Mouse (Mus musculus): ENCODE results near the gene Spns3. TPM values are rescaled to one million over a fixed set of nuclear protein-coding genes. Genes with fewer than 3 reads are reported as not detected.

Spns3 gene
- 0.09 TPM in 1 of 2 replicates, not detected in the other for polyA plus RNA-seq (2014; fragmentation: Nextera tagmentation; extraction: Ambion mirVana)

GRCm38 (mm10) chr11:72550134-72550988 is at the start of gene Spns3:
Gene Spns3 (minus strand): TSS chr11:72550506.
- Histone ChIP-seq H3K9me3 (ENCODE audit: low read depth, low read length) (no peaks in the 10 kb centered on the region), H3K27me3 (ENCODE audit: insufficient read depth, low read length) (no peaks in the 10 kb centered on the region), H3K4me2 (no peak within 1 kb of the TSS), H3K4me1 (ENCODE audit: insufficient read depth) (no peaks in the 10 kb centered on the region), H3K27ac (ENCODE audit: low read depth) (no peak within 1 kb of the TSS), H3K9ac (no peak within 1 kb of the TSS), H3K4me3 (ENCODE audit: low read depth, low read length) (no peak within 1 kb of the TSS), H3K36me3 (ENCODE audit: insufficient read depth) (no peaks in the 10 kb centered on the region)
- WGBS: 36% methylated on average over 8 of the region's 8 CpGs
- ATAC-seq (ENCODE audit: insufficient read depth) (no peak), DNase-seq (peak; percentile 3)
- no peak for TF ChIP-seq CTCF (IDR thresholded peaks at IDR 0.05; ENCODE audit: low read depth)

- Histone ChIP-seq H3K4me3 (ENCODE audit: low read depth, low read length) (no peak overlapping the region), H3K27ac (ENCODE audit: low read depth) (no peak overlapping the region), H3K4me2 (no peak overlapping the region), H3K4me1 (ENCODE audit: insufficient read depth) (no peaks in the 10 kb centered on the region), H3K9me3 (ENCODE audit: low read depth, low read length) (no peaks in the 10 kb centered on the region), H3K9ac (no peak overlapping the region), H3K36me3 (ENCODE audit: insufficient read depth) (no peaks in the 10 kb centered on the region), H3K27me3 (ENCODE audit: insufficient read depth, low read length) (no peaks in the 10 kb centered on the region)
- ATAC-seq (ENCODE audit: insufficient read depth) (no peak), DNase-seq (no peak)
- WGBS: 79% methylated on average over 4 of the region's 4 CpGs
- TF ChIP-seq CTCF (IDR thresholded peaks at IDR 0.05; ENCODE audit: low read depth): no peak
Observed at GRCm38 (mm10) chr11:72597780-72598179, 47.5 kb upstream of the Spns3 start.

- 65% methylated on average over 2 of the region's 2 CpGs for WGBS
- H3K4me2 ChIP-seq: no peak overlapping the region
- no peaks in the 10 kb centered on the region for H3K9me3 ChIP-seq (ENCODE audit: low read depth, low read length)
- TF ChIP-seq CTCF (IDR thresholded peaks at IDR 0.05; ENCODE audit: low read depth): no peak
- H3K36me3 ChIP-seq (ENCODE audit: insufficient read depth): no peaks in the 10 kb centered on the region
- no peaks in the 10 kb centered on the region for H3K27me3 ChIP-seq (ENCODE audit: insufficient read depth, low read length)
- no peak overlapping the region for H3K27ac ChIP-seq (ENCODE audit: low read depth)
- no peaks in the 10 kb centered on the region for H3K4me1 ChIP-seq (ENCODE audit: insufficient read depth)
- H3K9ac ChIP-seq: no peak overlapping the region
- DNase-seq (no peak), ATAC-seq (ENCODE audit: insufficient read depth) (no peak)
- H3K4me3 ChIP-seq (ENCODE audit: low read depth, low read length): no peak overlapping the region
Observed at GRCm38 (mm10) chr11:72595010-72595737, 44.9 kb upstream of the Spns3 start.

GRCm38 (mm10) chr11:72587537-72588233 is 37.4 kb upstream of the Spns3 start:
- no peaks in the 10 kb centered on the region for H3K4me1 ChIP-seq (ENCODE audit: insufficient read depth)
- H3K4me3 ChIP-seq (ENCODE audit: low read depth, low read length): no peak overlapping the region
- ATAC-seq (ENCODE audit: insufficient read depth) (no peak), DNase-seq (peak; percentile 49)
- WGBS: 37% methylated on average over 7 of the region's 7 CpGs
- no peaks in the 10 kb centered on the region for H3K27me3 ChIP-seq (ENCODE audit: insufficient read depth, low read length)
- peak overlapping the region; percentile 16; the same call in 1 of the 2 replicates for H3K27ac ChIP-seq (ENCODE audit: low read depth)
- TF ChIP-seq CTCF (IDR thresholded peaks at IDR 0.05; ENCODE audit: low read depth): no peak
- no peaks in the 10 kb centered on the region for H3K9me3 ChIP-seq (ENCODE audit: low read depth, low read length)
- H3K9ac ChIP-seq: no peak overlapping the region
- H3K36me3 ChIP-seq (ENCODE audit: insufficient read depth): no peaks in the 10 kb centered on the region
- H3K4me2 ChIP-seq: no peak overlapping the region

GRCm38 (mm10) chr11:72586570-72586969 is 36.3 kb upstream of the Spns3 start:
- Histone ChIP-seq H3K36me3 (ENCODE audit: insufficient read depth) (no peaks in the 10 kb centered on the region), H3K27me3 (ENCODE audit: insufficient read depth, low read length) (no peaks in the 10 kb centered on the region), H3K27ac (ENCODE audit: low read depth) (no peak overlapping the region), H3K4me1 (ENCODE audit: insufficient read depth) (no peaks in the 10 kb centered on the region), H3K4me2 (no peak overlapping the region), H3K9ac (no peak overlapping the region), H3K9me3 (ENCODE audit: low read depth, low read length) (no peaks in the 10 kb centered on the region), H3K4me3 (ENCODE audit: low read depth, low read length) (no peak overlapping the region)
- no peak for TF ChIP-seq CTCF (IDR thresholded peaks at IDR 0.05; ENCODE audit: low read depth)
- DNase-seq (no peak), ATAC-seq (ENCODE audit: insufficient read depth) (no peak)
- 86% methylated on average over 3 of the region's 3 CpGs for WGBS

GRCm38 (mm10) chr11:72583092-72583491 is 32.8 kb upstream of the Spns3 start:
- no peak overlapping the region for H3K9ac ChIP-seq
- no peaks in the 10 kb centered on the region for H3K36me3 ChIP-seq (ENCODE audit: insufficient read depth)
- no peak overlapping the region for H3K4me3 ChIP-seq (ENCODE audit: low read depth, low read length)
- no peak for DNase-seq
- no peaks in the 10 kb centered on the region for H3K27me3 ChIP-seq (ENCODE audit: insufficient read depth, low read length)
- no peaks in the 10 kb centered on the region for H3K9me3 ChIP-seq (ENCODE audit: low read depth, low read length)
- no peak overlapping the region for H3K27ac ChIP-seq (ENCODE audit: low read depth)
- TF ChIP-seq CTCF (IDR thresholded peaks at IDR 0.05; ENCODE audit: low read depth): no peak
- no peak for ATAC-seq (ENCODE audit: insufficient read depth)
- no peak overlapping the region for H3K4me2 ChIP-seq
- no peaks in the 10 kb centered on the region for H3K4me1 ChIP-seq (ENCODE audit: insufficient read depth)
- 76% methylated on average over 2 of the region's 2 CpGs for WGBS

- ATAC-seq (ENCODE audit: insufficient read depth) (no peak), DNase-seq (no peak)
- TF ChIP-seq CTCF (IDR thresholded peaks at IDR 0.05; ENCODE audit: low read depth): no peak
- WGBS: 74% methylated on average over 3 of the region's 3 CpGs
- Histone ChIP-seq H3K4me1 (ENCODE audit: insufficient read depth) (no peaks in the 10 kb centered on the region), H3K4me3 (ENCODE audit: low read depth, low read length) (no peak overlapping the region), H3K27ac (ENCODE audit: low read depth) (no peak overlapping the region), H3K9ac (no peak overlapping the region), H3K27me3 (ENCODE audit: insufficient read depth, low read length) (no peaks in the 10 kb centered on the region), H3K9me3 (ENCODE audit: low read depth, low read length) (no peaks in the 10 kb centered on the region), H3K36me3 (ENCODE audit: insufficient read depth) (no peaks in the 10 kb centered on the region), H3K4me2 (no peak overlapping the region)
Observed at GRCm38 (mm10) chr11:72582448-72582705, 32.1 kb upstream of the Spns3 start.
